Mouse (Mus musculus) intestine, postnatal 0 days (tissue): ENCODE measurements at regions not wholly inside any gene's neighbourhood (a gene's known extent, or its start where the extent isn't known, plus 50 kb on each side); places are given as distances from the start of the nearest gene placed in this dataset.

Source experiments
- ATAC-seq: fragments of 200-750 bp; cut with Nextera tagmentation; 2 replicates; pipeline ENCODE4 v1.8.0; 2017; ENCODE audit warnings: mild to moderate bottlenecking, moderate TSS enrichment, moderate library complexity
- H3K27ac ChIP-seq: fragments of 300-500 bp; sonication (generic); 2 replicates; pipeline ENCODE4 v1.5.1; 2014; ENCODE audit warnings: mild to moderate bottlenecking, low read depth, low read length, moderate library complexity
- H3K27me3 ChIP-seq: fragments of 300-500 bp; sonication (generic); replicated peaks from 2 replicates; pipeline ENCODE4 v1.6.1; 2014; ENCODE audit warnings: low read length, mixed read lengths; ENCODE audit not compliant: control insufficient read depth, insufficient read depth
- H3K36me3 ChIP-seq: fragments of 300-500 bp; sonication (generic); 2 replicates; pipeline ENCODE4 v1.6.1; 2014; ENCODE audit warnings: mild to moderate bottlenecking, moderate library complexity; ENCODE audit not compliant: control insufficient read depth, insufficient read depth
- H3K4me1 ChIP-seq: fragments of 300-500 bp; sonication (generic); replicated peaks from 2 replicates; pipeline ENCODE4 v1.6.1; 2014; ENCODE audit warnings: antibody characterized with exemption, low read length, mixed read lengths; ENCODE audit not compliant: control insufficient read depth, insufficient read depth
- H3K4me2 ChIP-seq: fragments of 300-500 bp; sonication (generic); replicated peaks from 2 replicates; pipeline ENCODE4 v1.6.1; 2014; ENCODE audit warnings: low read depth, mild to moderate bottlenecking, moderate library complexity
- H3K4me3 ChIP-seq: fragments of 300-500 bp; sonication (generic); 2 replicates; pipeline ENCODE4 v1.5.1; 2014; ENCODE audit warnings: low read depth, low read length
- H3K9ac ChIP-seq: fragments of 300-500 bp; sonication (generic); 2 replicates; pipeline ENCODE4 v1.6.1; 2014; ENCODE audit warnings: mild to moderate bottlenecking, low read depth, low read length
- H3K9me3 ChIP-seq: fragments of 300-500 bp; sonication (generic); 2 replicates; pipeline ENCODE4 v1.6.1; 2016; ENCODE audit warnings: mixed run types; ENCODE audit not compliant: control insufficient read depth
- CTCF ChIP-seq: sonication (generic); IDR thresholded peaks from 2 replicates; pipeline ENCODE4 v1.5.1; 2016; ENCODE audit warnings: low read depth, mild to moderate bottlenecking, control low read depth, antibody characterized with exemption, moderate library complexity
- WGBS: fragments of 180-500 bp; shearing (Covaris S2); extraction: QIAGEN DNeasy Blood & Tissue Kit; methylation state at CpG from one replicate; pipeline ENCODE4 v1.1.7; 2014; 5-methylcytosine and 5-hydroxymethylcytosine counted together

GRCm38 (mm10) chr1:186287831-186288230 lies 170.7 kb upstream of the Lyplal1 start:
- Histone ChIP-seq H3K9me3 (no peaks in the 10 kb centered on the region), H3K4me1 (no peaks in the 10 kb centered on the region), H3K9ac (no peak overlapping the region), H3K27me3 (no peaks in the 10 kb centered on the region), H3K4me2 (no peak overlapping the region), H3K27ac (no peak overlapping the region), H3K36me3 (no peaks in the 10 kb centered on the region), H3K4me3 (no peak overlapping the region)
- no peak for TF ChIP-seq CTCF
- no peak for ATAC-seq
- 72% methylated on average over 8 of the region's 8 CpGs for WGBS

- no peak overlapping the region for H3K27ac ChIP-seq
- H3K4me1 ChIP-seq, result no peaks in the 10 kb centered on the region
- H3K4me2 ChIP-seq, result no peak overlapping the region
- no peaks in the 10 kb centered on the region for H3K27me3 ChIP-seq
- H3K4me3 ChIP-seq, result no peak overlapping the region
- TF ChIP-seq CTCF, result no peak
- no peaks in the 10 kb centered on the region for H3K36me3 ChIP-seq
- H3K9me3 ChIP-seq, result no peaks in the 10 kb centered on the region
- ATAC-seq, result no peak
- no peak overlapping the region for H3K9ac ChIP-seq
- 75% methylated on average over 4 of the region's 4 CpGs for WGBS
Measured at GRCm38 (mm10) chr1:186286401-186286800, 169.3 kb upstream of the Lyplal1 start.

- no peak for TF ChIP-seq CTCF
- Histone ChIP-seq H3K4me2 (no peak overlapping the region), H3K4me1 (no peaks in the 10 kb centered on the region), H3K36me3 (no peaks in the 10 kb centered on the region), H3K27ac (no peak overlapping the region), H3K4me3 (no peak overlapping the region), H3K9me3 (no peaks in the 10 kb centered on the region), H3K9ac (no peak overlapping the region), H3K27me3 (no peaks in the 10 kb centered on the region)
- WGBS, result 88% methylated on average over 11 of the region's 11 CpGs
- ATAC-seq, result no peak
Measured at GRCm38 (mm10) chr1:186277981-186278634, 161.0 kb upstream of the Lyplal1 start.

- H3K4me1 ChIP-seq, result no peaks in the 10 kb centered on the region
- no peak for TF ChIP-seq CTCF
- ATAC-seq, result no peak
- H3K36me3 ChIP-seq, result no peaks in the 10 kb centered on the region
- no peak overlapping the region for H3K4me3 ChIP-seq
- no peaks in the 10 kb centered on the region for H3K27me3 ChIP-seq
- no peaks in the 10 kb centered on the region for H3K9me3 ChIP-seq
- no peak overlapping the region for H3K27ac ChIP-seq
- no peak overlapping the region for H3K4me2 ChIP-seq
- 76% methylated on average over 2 of the region's 2 CpGs for WGBS
- no peak overlapping the region for H3K9ac ChIP-seq
Measured at GRCm38 (mm10) chr1:186271436-186271835, 154.3 kb upstream of the Lyplal1 start.

- H3K36me3 ChIP-seq, result no peaks in the 10 kb centered on the region
- no peak overlapping the region for H3K27ac ChIP-seq
- no peak overlapping the region for H3K4me3 ChIP-seq
- H3K9me3 ChIP-seq, result no peaks in the 10 kb centered on the region
- TF ChIP-seq CTCF, result no peak
- H3K27me3 ChIP-seq, result no peaks in the 10 kb centered on the region
- no peak overlapping the region for H3K4me2 ChIP-seq
- no peak overlapping the region for H3K9ac ChIP-seq
- ATAC-seq, result no peak
- 63% methylated on average over 2 of the region's 2 CpGs for WGBS
- peaks cover 4% of the 10 kb centered on the region for H3K4me1 ChIP-seq
Measured at GRCm38 (mm10) chr1:186267317-186267716, 150.2 kb upstream of the Lyplal1 start.

GRCm38 (mm10) chr1:186264639-186265038 lies 147.5 kb upstream of the Lyplal1 start:
- Histone ChIP-seq H3K36me3 (no peaks in the 10 kb centered on the region), H3K9me3 (no peaks in the 10 kb centered on the region), H3K4me1 (peaks cover 4% of the 10 kb centered on the region), H3K27ac (no peak overlapping the region), H3K4me2 (no peak overlapping the region), H3K9ac (no peak overlapping the region), H3K27me3 (no peaks in the 10 kb centered on the region), H3K4me3 (no peak overlapping the region)
- WGBS, result 45% methylated on average over 3 of the region's 3 CpGs
- TF ChIP-seq CTCF, result no peak
- no peak; the same call in 1 of the 2 replicates for ATAC-seq

GRCm38 (mm10) chr1:186263955-186264354 lies 146.8 kb upstream of the Lyplal1 start:
- no peak overlapping the region for H3K4me2 ChIP-seq
- peaks cover 4% of the 10 kb centered on the region for H3K4me1 ChIP-seq
- 48% methylated on average over 7 of the region's 7 CpGs for WGBS
- H3K27ac ChIP-seq, result no peak overlapping the region
- no peak overlapping the region for H3K9ac ChIP-seq
- no peak for TF ChIP-seq CTCF
- H3K4me3 ChIP-seq, result no peak overlapping the region
- no peaks in the 10 kb centered on the region for H3K27me3 ChIP-seq
- ATAC-seq, result no peak
- H3K9me3 ChIP-seq, result no peaks in the 10 kb centered on the region
- no peaks in the 10 kb centered on the region for H3K36me3 ChIP-seq
